Mouse (Mus musculus): Measurements from ENCODE around the gene Rhbdd2. TPM values are rescaled to one million over a fixed set of nuclear protein-coding genes. Genes with fewer than 3 reads are reported as not detected.

Gene Rhbdd2
- total and polyA plus RNA-seq, 3 experiments = 18.2 to 23.9 (median 23.0) TPM

DNA sequence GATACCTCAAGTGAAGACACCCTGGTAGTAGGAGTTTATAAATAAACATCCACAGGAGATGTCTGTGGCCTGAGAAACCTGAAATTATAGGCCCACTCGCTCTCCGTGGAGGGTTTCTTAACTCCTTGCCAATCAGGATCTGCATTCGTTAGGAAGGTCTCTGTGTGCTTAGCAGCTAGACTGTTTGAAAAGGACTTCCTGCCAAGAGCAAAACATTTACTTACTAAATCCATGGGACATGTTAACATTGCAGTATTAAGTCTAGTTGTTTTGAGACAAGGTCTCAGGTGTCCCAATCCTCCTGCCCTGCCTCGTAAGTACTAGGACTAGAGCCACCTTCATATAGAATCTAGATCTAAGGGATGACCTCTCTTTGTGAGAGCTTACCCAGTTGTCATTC lies 58.8 kb downstream of the Rhbdd2 start:
- intact Hi-C loops (cut with DNase I) = loop anchor here (2.0 kb wide), 1 partner anchor 16 kb away; no protein-coding TSS in a partner anchor
- peaks cover 3% of the 10 kb centered on the region for H3K79me2 ChIP-seq (replicated peaks; ENCODE audit: control insufficient read depth, insufficient read depth, low read length)
- no peaks in the 10 kb centered on the region for H3K27me3 ChIP-seq (ENCODE audit: control insufficient read depth, insufficient read depth, low read length)
- peaks cover 6% of the 10 kb centered on the region for H3K4me1 ChIP-seq (ENCODE audit: control insufficient read depth, insufficient read depth, low read length)
- H3K27ac ChIP-seq = no peak overlapping the region
- 66% methylated on average over 4 of the region's 4 CpGs for WGBS
- no peak overlapping the region for H3K4me3 ChIP-seq
- no peak overlapping the region for H3K9ac ChIP-seq (ENCODE audit: low read depth, low read length)
- DNase-seq = no peak
- H3K36me3 ChIP-seq (ENCODE audit: control insufficient read depth, insufficient read depth, low read length) = peaks cover 4% of the 10 kb centered on the region
- TF ChIP-seq EP300 (IDR thresholded peaks at IDR 0.05; ENCODE audit: insufficient read depth, low read depth, low read length) = no peak
- TF ChIP-seq CTCF (IDR thresholded peaks at IDR 0.05) = no peak
- TF ChIP-seq POLR2A (IDR thresholded peaks at IDR 0.05; ENCODE audit: insufficient read depth, low read depth, low read length) = no peak

- 94% methylated on average over 5 of the region's 5 CpGs for WGBS
- Histone ChIP-seq H3K27me3 (ENCODE audit: control insufficient read depth, insufficient read depth, low read length) (no peaks in the 10 kb centered on the region), H3K4me1 (ENCODE audit: control insufficient read depth, insufficient read depth, low read length) (peaks cover 8% of the 10 kb centered on the region), H3K4me3 (no peak overlapping the region), H3K36me3 (ENCODE audit: control insufficient read depth, insufficient read depth, low read length) (peaks cover 2% of the 10 kb centered on the region), H3K9ac (ENCODE audit: low read depth, low read length) (no peak overlapping the region), H3K79me2 (replicated peaks; ENCODE audit: control insufficient read depth, insufficient read depth, low read length) (peaks cover 3% of the 10 kb centered on the region), H3K27ac (no peak overlapping the region)
- intact Hi-C loops (cut with DNase I) = no loop called here
- no peak for DNase-seq
- TF ChIP-seq EP300 (IDR thresholded peaks at IDR 0.05; ENCODE audit: insufficient read depth, low read depth, low read length) (no peak), CTCF (IDR thresholded peaks at IDR 0.05) (no peak), POLR2A (IDR thresholded peaks at IDR 0.05; ENCODE audit: insufficient read depth, low read depth, low read length) (no peak)
These were observed 60.9 kb downstream of the Rhbdd2 start for GRCm38 (mm10) chr5:135693281-135693853.

- TF ChIP-seq CTCF (IDR thresholded peaks at IDR 0.05) (no peak), EP300 (IDR thresholded peaks at IDR 0.05; ENCODE audit: insufficient read depth, low read depth, low read length) (no peak), POLR2A (IDR thresholded peaks at IDR 0.05; ENCODE audit: insufficient read depth, low read depth, low read length) (no peak)
- H3K27ac ChIP-seq = no peak overlapping the region
- 45% methylated on average over 7 of the region's 7 CpGs for WGBS
These were observed 62.9 kb downstream of the Rhbdd2 start for GRCm38 (mm10) chr5:135695277-135695721.

More at GRCm38 (mm10) chr5:135695277-135695721, 62.9 kb downstream of the Rhbdd2 start:
- intact Hi-C loops (cut with DNase I) = no loop called here
- peaks cover 3% of the 10 kb centered on the region for H3K79me2 ChIP-seq (replicated peaks; ENCODE audit: control insufficient read depth, insufficient read depth, low read length)
- H3K36me3 ChIP-seq (ENCODE audit: control insufficient read depth, insufficient read depth, low read length) = peaks cover 2% of the 10 kb centered on the region
- H3K9ac ChIP-seq (ENCODE audit: low read depth, low read length) = no peak overlapping the region
- H3K4me1 ChIP-seq (ENCODE audit: control insufficient read depth, insufficient read depth, low read length) = peaks cover 4% of the 10 kb centered on the region
- H3K4me3 ChIP-seq = no peak overlapping the region
- no peaks in the 10 kb centered on the region for H3K27me3 ChIP-seq (ENCODE audit: control insufficient read depth, insufficient read depth, low read length)
- no peak for DNase-seq

Other genes starting within 250 kb of the Rhbdd2 start
- 10 to 100 TPM; 12.3 to 13.1 TPM for gene Pom121, start 238.1 kb upstream of the Rhbdd2 start, total RNA-seq (2021)
- gene Pom121, start 238.1 kb upstream of the Rhbdd2 start, polyA plus RNA-seq (2012; rRNA removed) = 9.2 and 11.3 TPM in 2 replicates
- 10 to 100 TPM; 25.0 to 29.6 TPM for gene Hip1, start 87.5 kb upstream of the Rhbdd2 start, total RNA-seq (2021)
- 22.2 and 34.4 TPM in 2 replicates for gene Hip1, start 87.5 kb upstream of the Rhbdd2 start, polyA plus RNA-seq (2012; rRNA removed)
- gene Ccl26, start 69.0 kb upstream of the Rhbdd2 start, total RNA-seq (2021) = not detected
- not detected in 2 replicates for gene Ccl26, start 69.0 kb upstream of the Rhbdd2 start, polyA plus RNA-seq (2012; rRNA removed)
- gene Ccl24, start 59.6 kb upstream of the Rhbdd2 start, total RNA-seq (2021) = 1 to 10 TPM; 2.6 TPM
- 3.2 and 4.3 TPM in 2 replicates for gene Ccl24, start 59.6 kb upstream of the Rhbdd2 start, polyA plus RNA-seq (2012; rRNA removed)
- 10 to 100 TPM; 63.0 to 77.4 TPM for gene Por, start 37.4 kb downstream of the Rhbdd2 start, total RNA-seq (2021)
- 76.7 and 93.6 TPM in 2 replicates for gene Por, start 37.4 kb downstream of the Rhbdd2 start, polyA plus RNA-seq (2012; rRNA removed)
- gene Tmem120a, start 111.8 kb downstream of the Rhbdd2 start, total RNA-seq (2021) = 10 to 100 TPM; 13.6 to 19.3 TPM
- 18.5 and 27.3 TPM in 2 replicates for gene Tmem120a, start 111.8 kb downstream of the Rhbdd2 start, polyA plus RNA-seq (2012; rRNA removed)
- gene Styxl1, start 145.8 kb downstream of the Rhbdd2 start, total RNA-seq (2021) = not detected
- 0.20 TPM in 1 of 2 replicates, not detected in the other for gene Styxl1, start 145.8 kb downstream of the Rhbdd2 start, polyA plus RNA-seq (2012; rRNA removed)
- 1,000 to 10,000 TPM; 1,645 to 1,928 TPM for gene Mdh2, start 145.9 kb downstream of the Rhbdd2 start, total RNA-seq (2021)
- 2,909 and 3,459 TPM in 2 replicates for gene Mdh2, start 145.9 kb downstream of the Rhbdd2 start, polyA plus RNA-seq (2012; rRNA removed)
- gene Srrm3, start 174.3 kb downstream of the Rhbdd2 start, total RNA-seq (2021) = not detected
- not detected in 2 replicates for gene Srrm3, start 174.3 kb downstream of the Rhbdd2 start, polyA plus RNA-seq (2012; rRNA removed)